Mouse (Mus musculus): ENCODE results near the gene Prtg.

DNA sequence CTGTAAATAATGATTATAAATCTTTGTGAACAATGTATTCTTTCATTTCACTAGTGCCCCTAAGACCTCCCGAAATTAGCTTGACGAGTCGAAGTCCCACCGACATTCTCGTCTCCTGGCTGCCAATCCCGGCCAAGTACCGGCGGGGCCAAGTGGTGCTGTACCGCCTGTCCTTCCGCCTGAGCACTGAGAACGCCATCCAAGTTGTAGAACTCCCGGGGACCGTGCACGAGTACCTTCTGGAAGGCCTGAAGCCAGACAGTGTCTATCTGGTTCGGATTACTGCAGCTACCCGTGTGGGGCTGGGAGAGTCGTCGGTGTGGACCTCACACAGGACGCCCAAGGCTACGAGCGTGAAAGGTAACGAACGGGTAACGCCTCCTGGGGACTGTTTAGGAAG is 50.0 kb downstream of the Prtg start:
- no peak for TF ChIP-seq JUND (conservative IDR thresholded peaks at IDR 0.05; ENCODE audit: low read depth, low read length)
- TF ChIP-seq CTCF (conservative IDR thresholded peaks at IDR 0.05 in 1 of 2, IDR thresholded peaks at IDR 0.05 in 1 of 2; ENCODE audit: low read depth in 2 of 2, low read length in 2 of 2), result no peak

Measured in CH12.LX (cell line).